Mouse (Mus musculus): ENCODE data around the gene Khdrbs1.
"Not testable (repeated sequence)": the region's sequence is repeated elsewhere in the genome, so short reads cannot be mapped to it uniquely, and the experiment has no call there.

GRCm38 (mm10) chr4:129768742-129769141 is 26.6 kb upstream of the Khdrbs1 start:
- TF ChIP-seq CTCF (IDR thresholded peaks at IDR 0.05; ENCODE audit: control insufficient read depth, insufficient read depth, insufficient read length); CEBPB (IDR thresholded peaks at IDR 0.05; ENCODE audit: low read depth); MYOG (IDR thresholded peaks at IDR 0.05; ENCODE audit: control insufficient read depth, extremely low read depth, insufficient read length); USF1 (IDR thresholded peaks at IDR 0.05; ENCODE audit: low read depth); MYOD1 (IDR thresholded peaks at IDR 0.05; ENCODE audit: control insufficient read depth, insufficient read length, low read depth): not testable (repeated sequence)

Data from C2C12 (cell line).